Mouse (Mus musculus) brain, embryonic 14.5 days (tissue): ENCODE results near the gene Mpped2.

ENCODE experiments used
- CTCF ChIP-seq: fragments of 200-500 bp; IDR thresholded peaks from 2 replicates; pipeline ENCODE4 v1.5.1; 2012; ENCODE audit warnings: inconsistent platforms, mild to moderate bottlenecking, moderate library complexity, borderline replicate concordance; ENCODE audit not compliant: insufficient read depth, insufficient read length; ENCODE audit errors: extremely low read depth
- POLR2A ChIP-seq: fragments of 200-500 bp; IDR thresholded peaks from 2 replicates; pipeline ENCODE4 v1.6.1; 2012; ENCODE audit warnings: mild to moderate bottlenecking, inconsistent platforms, borderline replicate concordance; ENCODE audit not compliant: poor library complexity, insufficient read depth, insufficient read length, severe bottlenecking; ENCODE audit errors: extremely low read depth

DNA sequence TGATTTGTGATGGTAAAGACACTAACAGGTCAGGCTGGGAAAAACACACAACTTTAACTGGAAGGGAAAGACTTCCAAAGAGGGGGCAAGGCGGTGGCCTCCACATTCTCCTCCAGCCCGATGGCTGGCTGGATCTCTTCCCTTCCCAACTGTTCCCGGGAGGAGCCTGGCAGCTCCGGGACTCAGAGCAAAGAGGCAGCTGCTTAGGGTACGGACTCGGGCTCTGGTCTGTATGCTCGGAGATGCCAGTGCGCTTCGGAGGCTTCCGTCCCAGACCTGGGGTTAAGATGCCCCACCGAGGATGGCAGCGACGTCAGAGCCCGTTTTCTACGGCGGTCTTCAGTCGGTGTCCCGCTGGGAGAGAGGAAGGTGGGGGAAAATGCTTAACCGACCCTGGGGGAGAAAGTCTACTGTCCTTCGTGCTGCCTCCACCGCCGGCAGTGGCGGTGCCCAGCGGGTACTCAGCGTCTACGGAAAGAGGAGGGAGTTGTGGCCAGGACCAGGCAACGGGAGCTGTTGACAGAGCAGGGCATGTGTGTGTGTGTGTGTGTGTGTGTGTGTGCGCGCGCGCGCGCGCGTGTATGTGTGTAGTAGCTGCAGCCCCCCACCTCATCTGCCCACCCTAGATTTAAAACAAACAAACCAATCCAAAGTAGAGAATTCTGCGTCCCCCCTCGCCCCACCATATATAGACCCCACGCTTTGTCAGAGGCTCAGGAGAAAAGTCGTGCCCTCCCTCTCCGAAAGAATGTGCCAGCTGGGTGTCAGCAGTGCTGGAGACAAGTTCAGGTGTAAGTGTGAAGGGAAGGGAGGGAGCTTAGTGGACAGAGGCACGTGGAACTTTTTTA lies 2.0 kb downstream of the Mpped2 start:
- no peak for TF ChIP-seq POLR2A
- no peak for TF ChIP-seq CTCF
